Mouse (Mus musculus) lung, postnatal 14 days (tissue): Measurements from ENCODE around the gene Casp8ap2.

Source experiments
- DNase-seq: peaks from one replicate; pipeline ENCODE4 v3.0.0; 2021

The Casp8ap2 gene

DNA sequence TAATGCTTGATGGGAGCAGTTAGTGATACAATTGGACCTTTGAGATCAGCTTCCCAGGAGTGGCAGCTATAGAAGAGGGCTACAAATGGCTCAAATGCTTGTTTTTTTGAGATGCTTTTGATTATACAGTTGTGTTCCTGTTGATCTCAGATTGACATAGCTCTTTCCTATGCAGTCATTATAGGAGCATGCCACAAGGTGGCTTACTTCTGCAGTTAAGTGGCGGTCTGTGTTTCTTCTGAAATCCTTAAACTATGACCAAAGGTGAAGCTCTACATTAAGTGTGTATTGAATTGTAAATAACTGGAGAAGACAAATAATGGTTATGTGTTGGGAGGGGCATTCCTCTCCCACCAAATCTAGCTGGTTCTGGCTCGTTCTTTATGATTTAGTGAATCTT lies 54.6 kb downstream of the Casp8ap2 start:
- no peak for DNase-seq

DNA sequence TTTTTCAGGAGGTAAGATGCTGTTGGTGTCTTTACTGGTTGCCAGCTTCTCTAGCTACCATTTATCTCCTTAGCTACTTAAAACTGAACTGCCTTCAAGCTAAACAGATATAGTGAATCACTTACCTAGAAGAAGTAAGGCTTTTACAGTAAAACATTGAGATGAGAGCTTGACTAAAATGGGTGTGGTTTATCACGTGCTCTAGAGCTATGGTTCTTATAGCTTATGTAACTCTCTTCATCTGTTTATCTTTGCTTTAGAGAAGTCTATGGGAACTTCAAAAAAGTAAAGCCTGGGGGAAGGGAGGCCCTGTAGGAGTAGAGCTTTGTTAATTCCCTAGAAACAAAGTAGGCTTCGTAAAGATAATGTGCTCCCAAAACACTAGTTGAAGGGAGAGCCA lies 58.8 kb downstream of the Casp8ap2 start:
- no peak for DNase-seq

DNA sequence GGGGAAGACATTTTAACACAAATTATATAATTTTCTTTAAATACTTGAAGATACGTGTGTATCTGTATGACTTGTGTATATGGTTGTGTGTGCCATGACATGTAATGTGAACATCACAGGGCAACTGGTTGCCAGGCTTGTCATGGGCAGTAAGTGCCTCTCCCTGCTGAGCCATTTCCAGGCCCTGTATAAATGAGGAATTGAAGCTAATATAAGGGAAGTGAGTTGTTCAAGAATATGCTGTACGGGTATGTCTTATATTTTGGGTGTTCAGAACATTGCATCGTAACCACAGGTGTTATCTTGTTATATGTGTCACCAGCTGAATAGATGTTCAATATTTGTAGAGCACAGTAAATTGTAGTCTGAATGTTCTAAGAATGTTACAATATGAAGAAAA lies 62.2 kb downstream of the Casp8ap2 start:
- no peak for DNase-seq

DNA sequence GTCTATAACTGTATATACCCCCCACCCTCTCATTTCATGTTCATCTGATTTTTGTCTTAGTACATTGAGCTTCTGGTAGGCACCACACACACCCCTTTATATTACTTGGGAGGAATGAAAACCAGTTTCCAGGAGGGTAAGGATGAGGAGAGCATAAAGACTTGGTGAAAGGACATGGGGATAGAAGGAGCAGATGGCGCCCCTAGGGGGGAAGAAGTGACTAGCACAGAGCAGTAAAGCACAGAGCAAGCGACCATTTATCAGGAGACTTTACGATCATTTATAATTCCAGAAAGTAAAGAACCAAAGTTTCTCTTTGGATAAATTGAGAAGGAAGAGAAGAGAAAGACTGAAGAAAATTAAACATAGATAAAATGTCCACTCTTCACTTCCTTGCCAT lies 65.6 kb downstream of the Casp8ap2 start:
- no peak for DNase-seq

DNA sequence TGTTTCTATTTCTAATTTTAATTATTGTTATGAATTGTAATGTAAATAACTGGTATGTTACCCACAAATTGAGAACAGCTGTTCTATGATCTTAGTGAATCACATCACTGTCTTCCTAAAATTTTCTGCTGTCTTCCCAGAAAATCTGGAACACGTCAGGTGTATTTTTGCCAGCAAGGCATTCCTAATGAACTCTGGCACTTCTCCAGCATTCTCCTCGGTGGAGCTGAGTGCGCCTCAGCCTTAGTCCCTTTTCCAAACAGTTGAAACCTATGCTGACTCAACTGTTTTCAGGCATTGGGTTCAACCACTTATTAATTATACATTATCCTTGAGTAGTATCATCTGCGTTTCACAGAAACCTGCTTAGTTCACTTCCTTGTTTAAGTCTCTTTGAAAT lies 67.2 kb downstream of the Casp8ap2 start:
- DNase-seq = no peak

DNA sequence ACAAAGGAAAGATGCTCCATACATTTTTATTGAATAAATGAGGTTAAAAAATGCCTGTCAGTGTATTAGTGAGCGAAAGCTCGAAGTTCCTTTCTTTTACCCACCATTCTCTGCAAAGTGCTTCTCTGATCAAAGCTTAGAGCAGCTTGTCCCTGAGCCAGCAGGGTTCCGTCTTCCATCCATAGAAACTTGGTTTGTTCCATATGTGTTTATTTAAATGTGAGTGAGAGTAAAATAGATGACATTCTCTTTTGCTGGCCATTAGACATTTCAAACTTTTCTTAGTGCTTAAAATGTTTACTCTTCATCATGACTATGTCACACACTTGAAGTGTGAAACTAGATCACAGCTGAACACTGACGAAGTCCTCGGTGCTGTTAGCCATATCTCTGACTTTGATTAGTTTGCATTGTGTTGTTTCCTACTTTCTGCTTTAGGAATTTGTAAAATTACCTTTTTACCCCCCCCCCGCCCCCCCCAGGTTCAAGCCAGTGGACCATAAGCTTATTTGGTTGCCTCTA lies 67.9 kb downstream of the Casp8ap2 start:
- no peak for DNase-seq
